Mouse (Mus musculus) adrenal gland, adult 10 weeks (tissue): ENCODE data around the gene Cttnbp2. TPM values are rescaled to one million over a fixed set of nuclear protein-coding genes. Genes with fewer than 3 reads are reported as not detected.

Experiments
- polyA plus RNA-seq: library from polyadenylated mRNA; stranded (reverse); fragments of 350-450 nt; fragmentation: Illumina TruSeq; extraction: RNeasy Lipid Tissue Mini Kit (QIAGEN cat#74804); gene quantifications from one replicate; pipeline ENCODE4 v1.2.3, GENCODE M21; 2014; ENCODE audit warnings: low read depth, low replicate concordance

The Cttnbp2 gene
- polyA plus RNA-seq = 51.9 TPM

DNA sequence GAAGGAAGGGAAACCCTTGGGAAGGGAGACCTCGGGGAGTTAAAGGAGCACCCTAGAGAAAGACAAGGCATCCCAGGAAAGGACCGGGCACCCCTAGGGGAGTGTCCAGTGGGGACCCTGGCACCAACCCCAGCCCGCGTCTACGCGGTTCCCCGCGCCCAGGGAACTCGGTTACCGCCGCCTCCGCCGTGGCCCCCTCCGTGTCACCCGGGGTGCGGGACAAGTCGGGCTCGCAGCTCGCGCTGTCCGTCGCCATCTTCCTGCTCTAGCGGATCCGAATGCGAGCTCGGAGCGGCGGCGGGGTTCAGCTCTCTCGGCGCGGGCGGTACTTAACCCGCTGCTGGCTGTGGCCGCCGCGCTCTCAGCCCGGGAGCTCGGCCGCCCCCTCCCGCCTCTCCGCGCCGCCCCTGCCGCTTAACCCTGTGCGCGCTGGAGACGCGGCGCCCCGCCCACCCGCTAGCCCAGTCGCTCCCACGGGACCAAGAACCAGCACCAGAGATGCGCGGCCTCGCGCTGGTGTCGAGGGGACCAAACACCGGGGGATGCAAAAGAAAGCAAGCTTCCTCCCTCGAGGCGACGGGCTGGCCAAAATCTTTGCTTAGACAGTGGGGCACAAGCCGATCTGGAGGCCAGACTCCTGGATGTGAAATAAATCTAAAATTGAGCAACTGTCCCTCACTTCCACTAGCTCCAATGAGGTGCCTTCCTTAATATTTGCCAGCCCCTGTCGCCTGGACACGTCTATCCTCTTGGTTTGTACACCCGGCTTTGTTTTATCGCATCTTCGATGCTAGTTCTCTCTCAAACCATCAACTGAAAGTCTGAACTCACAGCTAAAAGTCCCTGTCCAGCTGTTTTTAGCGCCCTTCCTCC lies at the start of gene Cttnbp2:
Gene Cttnbp2, minus strand, starts transcription at position 364 of the 873 bp plus-strand sequence.

